Mouse (Mus musculus) kidney, adult 18-20 months (tissue): ENCODE data around the gene Pebp1.
"Not testable (repeated sequence)": the region's sequence is repeated elsewhere in the genome, so short reads cannot be mapped to it uniquely, and the experiment has no call there.

Source experiments
- DNase-seq: peaks from one replicate; pipeline ENCODE4 v3.0.0; 2021

Pebp1 gene

DNA sequence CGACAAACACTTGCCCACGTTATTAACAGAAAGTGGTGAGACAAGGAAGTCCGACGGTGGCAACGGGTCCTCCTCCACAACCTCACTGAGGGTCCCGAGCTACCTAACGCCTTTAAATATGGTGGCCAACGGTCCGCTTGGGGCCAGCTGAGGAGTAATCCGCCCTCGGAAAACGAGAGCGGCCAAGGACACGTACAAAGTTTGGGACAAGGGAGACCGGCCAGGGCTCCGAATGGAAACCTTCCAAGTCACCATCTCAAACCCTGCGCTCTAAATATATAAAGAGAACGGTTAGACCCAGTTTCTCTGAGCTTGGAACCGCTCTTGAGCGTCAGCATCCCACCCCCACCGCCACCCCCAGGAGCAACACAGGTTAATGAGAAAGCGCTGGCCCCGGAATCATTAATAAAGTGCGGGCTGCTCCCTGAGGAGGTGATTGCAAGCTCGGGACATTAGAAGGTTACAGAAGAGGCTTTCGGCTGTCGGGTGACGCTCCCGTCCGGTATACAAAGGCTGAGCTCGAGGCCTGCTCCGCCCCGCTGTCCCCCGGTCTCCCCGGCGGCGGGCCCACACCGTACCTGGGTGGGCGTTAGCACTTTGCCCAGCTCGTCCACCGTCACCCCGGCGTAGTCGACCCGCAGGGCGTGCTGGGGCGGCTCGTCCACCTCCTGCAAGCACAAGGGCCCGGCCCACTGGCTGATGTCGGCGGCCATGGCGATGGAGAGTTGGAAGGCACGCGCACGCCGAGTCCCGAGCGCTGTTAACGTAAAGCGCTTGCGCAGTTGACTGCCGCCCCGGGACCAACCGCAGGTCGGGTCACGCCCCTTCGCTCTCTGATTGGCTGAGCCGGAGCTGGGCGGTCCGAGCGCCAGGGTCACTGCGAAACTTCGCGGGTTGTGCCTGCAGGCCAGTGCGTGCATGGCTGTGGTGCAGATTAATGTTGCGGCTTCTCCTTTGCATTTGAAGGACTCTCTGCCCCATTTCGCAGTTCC is at the start of gene Pebp1:
Gene Pebp1 (minus strand): TSS at position 795 of the 992 bp plus-strand sequence.
- DNase-seq: peak; percentile 95

DNA sequence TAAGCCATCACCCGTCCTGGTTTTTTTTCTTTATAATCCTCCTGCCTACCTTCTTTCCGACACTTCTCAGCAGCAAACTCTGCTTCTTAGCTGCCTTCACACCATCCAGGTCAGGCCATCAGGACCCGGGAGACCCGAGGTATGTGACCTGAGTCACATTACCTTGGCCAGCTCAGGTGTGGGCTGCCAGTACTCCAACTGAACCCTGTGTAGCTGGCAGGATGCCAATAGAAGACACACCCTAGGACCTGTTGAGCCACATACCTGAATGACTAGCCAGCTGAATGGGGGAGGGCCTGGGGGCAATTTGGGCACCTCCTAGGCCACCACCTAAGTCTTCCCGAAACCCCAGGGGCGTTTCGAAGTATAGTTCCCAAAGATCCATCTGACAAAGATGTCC is 43.0 kb upstream of the Pebp1 start:
- DNase-seq: no peak

DNA sequence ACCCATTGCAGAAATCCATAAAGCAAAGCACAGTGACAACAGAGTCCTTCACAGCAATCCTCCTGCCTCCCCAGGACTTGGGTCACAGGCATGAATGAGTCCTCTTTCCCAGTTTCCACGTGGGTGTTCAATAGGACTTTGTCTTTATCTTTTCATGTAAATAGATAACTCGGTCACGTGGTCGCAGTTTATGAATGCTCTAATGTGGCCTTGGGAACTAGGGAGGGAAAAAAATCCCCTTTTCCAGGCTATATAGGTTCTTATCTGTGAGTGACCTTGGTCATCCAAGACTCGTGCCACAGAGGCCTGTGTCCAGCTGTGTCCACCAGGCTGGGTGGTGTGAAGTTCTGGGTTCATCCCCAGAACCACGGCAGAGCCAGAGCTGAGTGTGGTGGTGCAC is 39.0 kb upstream of the Pebp1 start:
- no peak for DNase-seq

DNA sequence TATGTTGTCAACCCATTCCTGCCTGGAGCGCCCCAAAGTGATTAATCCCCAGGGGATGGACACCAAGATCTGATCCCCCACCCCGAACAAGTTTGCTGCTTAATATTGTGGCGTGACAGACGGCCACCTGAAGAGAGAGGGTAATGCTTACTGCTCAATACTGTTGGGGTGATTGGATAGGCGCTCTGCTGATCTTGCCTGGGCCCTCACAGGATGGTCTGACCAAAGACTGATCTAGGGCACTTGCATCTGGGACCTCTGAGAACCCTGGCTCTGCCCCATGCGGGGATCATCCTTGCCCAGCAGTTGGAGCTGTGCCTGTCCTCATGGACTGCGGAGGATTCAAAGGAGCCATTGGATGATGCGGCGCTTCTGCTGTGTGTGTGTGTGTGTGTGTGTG is 36.3 kb upstream of the Pebp1 start:
- no peak for DNase-seq

DNA sequence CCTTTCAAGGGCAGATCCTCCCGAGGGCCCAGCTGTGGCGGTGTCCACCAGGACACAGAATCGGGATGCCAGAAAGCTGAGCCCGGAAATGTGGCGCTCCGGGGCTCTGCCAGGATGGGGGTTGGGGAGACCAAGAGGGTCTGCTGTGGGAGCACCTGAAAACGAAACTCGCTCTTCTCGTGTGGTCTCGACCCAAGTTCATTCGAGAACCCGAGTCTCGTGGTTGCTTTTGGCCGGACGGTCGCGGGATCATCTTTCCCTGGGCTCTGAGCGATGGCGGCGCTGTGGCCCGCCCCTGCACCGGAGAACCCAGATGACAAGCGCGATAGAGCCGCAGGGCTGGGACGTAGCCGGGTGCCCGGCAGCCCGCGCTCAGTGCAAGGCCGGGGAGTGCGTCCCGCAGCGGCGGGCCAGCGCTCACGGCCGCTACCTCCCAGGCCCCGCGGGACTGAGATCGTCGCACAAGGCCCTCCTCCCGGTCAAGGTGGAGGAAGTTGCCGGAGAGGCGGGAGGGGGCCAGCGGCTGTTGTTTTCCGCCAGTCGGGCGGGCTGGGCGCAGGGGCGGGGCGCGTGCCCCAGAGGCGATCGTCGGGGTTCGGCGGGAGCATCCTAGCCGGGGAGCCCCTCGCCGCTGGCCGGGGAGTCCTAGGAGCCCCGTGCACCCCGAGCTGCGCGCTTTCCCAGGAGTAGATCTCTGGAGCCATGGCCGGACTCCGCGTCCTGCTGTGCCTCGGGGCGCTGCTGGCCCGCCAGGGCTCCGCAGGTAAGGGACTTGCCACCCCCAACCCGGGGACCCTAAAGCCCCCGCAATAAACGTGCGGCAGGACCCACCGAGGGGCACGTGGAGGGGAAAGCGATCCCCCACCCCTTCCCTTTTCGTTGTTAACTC is 31.6 kb upstream of the Pebp1 start, which contains the start of gene Vsig10:
Gene Vsig10 (plus strand): TSS at position 343 of the 889 bp plus-strand sequence.
- DNase-seq: peak; percentile 81

DNA sequence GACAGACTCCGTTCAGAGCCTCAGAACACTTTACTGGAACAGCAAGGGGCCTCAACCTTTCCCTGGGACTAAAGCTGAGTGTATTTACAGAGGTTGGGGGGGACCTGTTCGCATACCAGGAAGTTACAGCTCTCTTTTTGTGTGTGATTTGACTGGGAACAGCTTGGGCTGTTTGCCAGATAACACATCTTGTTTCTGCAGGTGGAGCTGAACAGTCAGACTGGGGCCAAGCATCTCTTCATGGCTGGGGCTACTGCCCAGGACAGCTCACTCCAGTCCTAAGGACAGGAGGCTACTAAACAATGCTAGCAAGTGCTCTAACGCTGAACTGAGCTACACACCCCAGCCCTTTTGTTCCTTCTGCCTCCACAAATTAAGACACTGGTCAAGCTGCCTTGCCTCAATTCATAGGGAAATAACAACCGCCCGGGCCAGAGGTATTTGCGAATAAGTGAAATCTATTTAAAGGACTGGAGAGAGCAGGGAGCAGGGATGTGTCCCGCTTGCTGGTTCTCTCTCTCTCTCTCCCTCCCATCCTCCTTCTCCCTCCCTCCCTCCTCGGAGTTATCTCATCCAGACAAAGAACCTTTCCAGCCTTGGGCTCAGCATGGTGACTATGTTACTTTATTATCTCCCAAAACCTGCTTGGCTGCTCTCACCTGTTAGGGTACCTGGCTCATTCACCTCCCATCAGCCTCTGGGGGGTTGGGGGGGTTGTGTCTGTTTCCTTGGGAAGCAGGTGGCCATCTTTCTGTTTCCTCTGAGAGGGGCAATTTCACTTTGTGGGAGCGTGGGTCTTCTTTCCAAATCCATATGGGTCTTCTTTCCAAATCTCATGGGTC is 27.4 kb upstream of the Pebp1 start:
- no peak for DNase-seq

DNA sequence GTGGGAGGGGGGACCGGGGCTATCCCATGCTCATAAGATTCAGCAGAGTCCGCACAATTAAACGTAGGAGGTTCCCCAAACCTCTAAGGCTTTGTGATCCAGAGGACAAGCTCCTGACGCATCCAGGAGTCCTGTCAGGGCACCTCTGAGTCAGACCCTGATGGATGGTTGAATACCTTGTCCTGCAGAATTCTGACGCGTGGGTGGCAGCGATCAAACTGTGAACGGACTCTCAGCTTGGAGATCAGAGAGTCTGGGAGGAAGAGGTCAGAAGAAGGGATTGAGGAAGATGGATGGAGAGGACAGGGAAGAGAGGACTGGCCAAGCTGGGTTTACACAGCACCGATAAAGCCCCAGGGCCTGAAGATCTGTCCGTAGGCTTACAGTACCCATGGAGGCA is 26.5 kb upstream of the Pebp1 start:
- DNase-seq: no peak

DNA sequence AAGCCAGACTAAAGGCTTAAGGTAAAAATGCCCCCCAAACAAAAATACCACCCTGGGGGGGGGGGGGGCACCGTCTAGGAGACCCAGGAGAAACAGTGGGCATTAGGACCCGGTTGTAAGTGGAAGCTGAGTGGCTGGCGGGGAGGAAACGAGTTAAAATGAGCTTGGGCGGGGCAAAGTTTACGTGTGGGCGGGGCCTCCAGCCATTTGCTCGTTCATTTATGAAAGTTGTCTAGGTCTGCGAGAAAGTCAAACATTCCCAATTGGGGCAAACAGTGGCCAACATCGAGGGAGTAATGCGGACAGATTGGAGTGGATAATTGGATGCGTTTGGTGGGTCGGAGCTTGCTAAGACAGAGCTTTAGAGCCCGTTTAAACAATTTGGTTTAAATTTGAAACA is 26.0 kb upstream of the Pebp1 start:
- DNase-seq: peak; percentile 76

DNA sequence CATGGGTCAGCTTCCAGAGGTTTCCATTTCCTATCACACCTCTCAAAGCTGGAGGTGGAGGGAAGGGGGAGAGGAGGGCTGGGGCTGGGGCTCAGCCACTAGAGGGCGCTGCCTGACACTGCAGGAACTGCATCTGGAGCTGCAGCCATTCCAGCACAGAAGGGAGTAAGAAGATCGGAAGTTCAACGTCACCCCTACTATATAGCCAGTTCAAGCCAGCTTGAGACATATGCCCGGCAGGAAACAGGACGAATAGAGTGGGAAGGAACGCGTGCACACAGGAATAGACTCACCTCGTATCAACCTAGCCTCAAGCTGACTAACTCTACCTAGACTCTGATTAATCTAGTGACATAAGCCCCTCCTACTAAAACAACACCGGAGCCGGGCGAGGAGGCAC is 20.3 kb upstream of the Pebp1 start:
- DNase-seq: peak; percentile 82

DNA sequence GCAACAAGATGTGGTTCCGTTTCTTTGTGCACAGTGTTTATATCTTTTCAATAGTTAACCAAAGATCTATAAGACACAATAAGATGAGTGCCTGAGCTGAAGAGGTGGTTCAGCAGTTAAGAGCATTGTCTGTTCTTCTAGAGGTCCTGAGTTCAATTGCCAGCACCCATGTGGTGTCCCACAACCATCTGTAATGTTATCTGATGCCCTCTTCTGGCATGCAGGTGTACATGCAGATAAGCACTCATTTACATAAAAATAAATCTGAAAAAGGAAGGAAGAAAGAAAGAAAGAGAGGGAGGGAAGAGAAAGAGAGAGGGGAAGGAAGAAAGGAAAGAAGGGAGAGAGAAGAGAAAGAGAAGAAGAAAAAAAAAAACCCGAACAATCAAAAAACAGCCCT is 19.4 kb upstream of the Pebp1 start:
- DNase-seq: no peak

DNA sequence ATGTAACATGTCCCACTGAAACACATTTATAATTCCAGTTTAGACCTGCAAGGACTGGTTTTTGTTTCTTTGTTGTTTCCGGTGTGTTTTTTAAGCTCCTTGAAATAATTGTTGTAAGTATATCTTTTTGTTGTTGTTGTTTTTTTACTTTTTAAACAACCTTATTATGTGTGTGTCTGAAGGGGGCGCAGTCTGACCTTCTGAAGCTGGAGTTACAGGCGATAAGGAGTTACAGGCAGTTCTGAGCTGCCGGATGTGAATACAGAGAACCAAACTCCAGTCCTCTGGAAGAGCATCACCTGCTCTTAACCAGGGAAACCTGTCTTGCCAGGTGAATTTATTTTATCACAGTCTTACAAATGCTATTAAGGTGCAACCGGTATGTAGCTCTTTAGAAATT is 18.3 kb upstream of the Pebp1 start:
- no peak for DNase-seq

DNA sequence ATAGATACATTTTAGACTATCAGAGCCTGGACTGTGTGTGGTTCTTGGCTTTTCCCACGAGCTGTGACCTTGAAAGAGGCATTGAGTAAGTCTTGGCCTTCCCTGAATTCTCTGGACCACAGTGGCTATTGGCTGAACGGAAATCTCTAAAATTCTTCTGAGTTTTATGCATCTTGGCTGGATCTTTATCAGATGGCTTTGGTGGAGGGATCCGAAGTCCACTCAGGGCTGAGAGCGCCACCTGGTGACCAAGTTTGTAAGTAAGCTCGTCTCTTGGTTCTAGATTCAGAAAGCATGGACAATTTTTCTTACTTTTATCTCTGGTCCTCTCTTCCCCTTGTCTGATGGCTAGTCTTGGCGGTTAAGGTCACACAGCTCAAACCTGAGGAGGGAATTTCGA is 17.5 kb upstream of the Pebp1 start:
- DNase-seq: peak; percentile 86

DNA sequence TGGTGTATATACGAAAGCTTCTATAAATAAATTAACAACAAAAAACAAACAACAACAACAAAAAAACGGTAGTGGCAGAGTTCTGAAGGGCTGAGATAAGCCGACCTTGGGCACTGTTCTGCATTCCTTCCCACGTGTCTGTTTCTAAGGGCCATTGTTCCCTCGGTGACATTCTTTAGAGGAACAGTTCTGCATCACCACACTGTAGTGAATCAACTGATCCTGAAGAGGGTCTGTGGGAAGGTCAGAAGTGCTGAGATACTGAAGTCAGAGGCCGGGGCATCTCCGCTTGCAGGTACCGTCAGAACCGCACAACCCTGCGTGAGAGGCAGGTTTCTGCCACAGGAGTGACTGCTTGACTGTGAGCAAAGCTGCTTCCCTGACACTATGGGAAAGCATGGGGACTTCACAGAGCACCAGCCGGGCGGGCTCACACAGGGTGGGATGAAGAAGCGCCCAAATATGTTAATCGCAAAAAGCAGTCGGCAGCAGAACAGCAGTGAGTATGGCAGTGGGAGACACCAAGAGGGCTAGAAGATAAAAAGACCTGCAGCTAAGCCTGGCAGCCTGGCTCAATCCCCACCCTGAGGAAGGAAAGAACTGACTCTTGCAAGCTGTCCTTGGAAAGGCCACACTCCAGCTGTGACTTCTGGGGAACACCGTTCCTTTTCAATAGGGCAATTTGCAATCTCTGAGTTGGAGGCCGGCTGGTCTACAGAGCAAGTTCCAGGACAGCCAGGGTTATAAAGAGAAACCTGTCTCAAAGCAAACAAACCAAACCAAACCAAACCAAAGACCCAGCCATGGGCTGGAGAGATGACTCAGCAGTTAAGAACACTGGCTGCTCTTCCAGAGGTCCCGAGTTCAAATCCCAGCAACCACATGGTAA is 16.5 kb upstream of the Pebp1 start:
- no peak for DNase-seq

DNA sequence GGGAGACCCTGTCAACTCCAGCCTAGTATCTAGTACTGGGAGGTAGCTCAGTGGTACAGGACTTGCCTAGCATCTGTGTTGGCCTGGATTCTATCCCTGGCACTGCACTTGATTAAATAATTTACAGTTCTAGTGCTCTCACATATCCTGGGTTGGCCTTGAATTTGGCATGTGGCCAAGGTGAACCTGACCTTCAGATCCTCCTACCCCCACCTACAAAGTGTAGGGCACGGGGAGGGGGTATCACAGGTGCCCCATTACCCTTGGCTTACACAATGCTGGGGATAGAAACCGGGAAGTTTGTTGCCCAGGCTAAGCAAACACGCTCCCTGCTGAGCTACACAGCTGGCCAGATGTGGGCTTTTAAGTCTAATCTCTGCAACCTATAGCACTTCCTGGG is 15.5 kb upstream of the Pebp1 start:
- no peak for DNase-seq

DNA sequence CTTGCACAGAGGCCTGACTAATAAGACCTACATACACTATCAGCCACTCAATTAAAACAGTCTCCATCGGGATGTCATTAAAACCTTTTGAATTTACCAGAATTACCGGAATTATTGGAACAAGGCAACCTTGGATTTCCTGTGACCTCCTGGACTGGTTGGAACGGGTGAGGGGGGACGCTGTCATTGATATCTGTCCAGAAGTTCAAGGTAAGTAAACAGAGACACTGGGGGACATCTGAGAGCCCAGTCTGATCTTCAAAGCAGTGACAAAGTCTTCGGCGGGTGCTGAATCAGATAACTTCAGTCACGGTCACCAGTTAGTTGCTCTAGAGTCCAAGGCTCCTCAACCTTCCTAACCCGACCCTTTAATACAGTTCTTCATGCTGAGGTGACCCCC is 7.6 kb upstream of the Pebp1 start:
- no peak for DNase-seq

DNA sequence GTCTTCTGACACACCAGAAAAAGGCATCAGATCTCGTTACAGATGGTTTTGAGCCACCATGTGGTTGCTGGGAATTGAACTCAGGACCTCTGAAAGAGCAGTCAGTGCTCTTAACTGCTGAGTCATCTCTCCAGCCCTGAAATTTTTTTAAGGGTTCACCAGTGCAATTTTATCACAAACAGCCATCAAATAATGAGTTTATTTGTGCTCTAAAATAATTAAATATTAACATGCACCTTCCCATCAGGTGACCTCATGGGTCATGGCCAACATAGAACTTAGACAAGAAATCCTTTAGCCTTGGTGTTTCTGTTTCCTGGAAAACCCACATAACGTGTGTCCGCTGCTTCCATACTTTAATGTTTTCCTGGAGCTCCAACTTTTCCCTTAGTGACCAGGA is 6.4 kb upstream of the Pebp1 start:
- DNase-seq: not testable (repeated sequence)

DNA sequence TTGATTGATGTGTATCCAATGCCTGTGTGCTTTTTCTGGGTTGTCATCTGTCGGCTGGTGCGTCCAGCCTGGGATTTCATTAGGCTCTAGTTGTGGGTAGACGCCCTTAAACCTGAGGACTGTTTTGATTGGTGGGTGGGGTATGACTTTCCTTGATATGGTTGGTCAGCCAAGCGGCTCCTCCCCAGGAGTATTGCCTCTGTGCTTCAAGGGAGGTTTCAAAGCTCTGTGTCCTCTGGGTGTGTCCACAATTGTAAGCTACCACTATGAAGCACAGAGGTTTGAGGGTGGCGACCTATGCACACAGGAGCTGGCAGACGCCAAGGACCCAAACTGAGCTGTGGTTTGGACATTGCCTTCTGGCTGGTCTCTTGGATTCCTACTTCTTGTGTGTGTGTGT is 5.1 kb upstream of the Pebp1 start:
- no peak for DNase-seq

DNA sequence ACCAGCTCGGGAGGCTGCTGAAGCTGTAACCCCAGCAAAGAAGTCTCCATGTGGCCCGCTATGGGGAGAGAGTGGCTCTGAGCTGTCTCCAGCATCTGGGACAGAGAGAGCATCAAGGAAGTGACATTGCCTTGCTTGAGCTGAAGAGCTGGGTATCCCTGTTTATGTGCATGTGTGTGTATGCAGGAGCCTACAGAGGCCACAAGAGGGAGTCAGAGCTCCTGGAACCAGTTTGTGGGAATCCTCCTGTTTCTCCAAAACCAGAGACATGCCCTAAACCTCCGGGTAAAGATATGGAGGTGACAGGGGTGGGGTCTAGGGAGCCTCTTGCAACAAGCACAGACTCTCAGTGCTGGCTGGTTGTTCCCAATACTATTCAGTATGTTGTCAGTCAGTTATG is 3.9 kb upstream of the Pebp1 start:
- no peak for DNase-seq

DNA sequence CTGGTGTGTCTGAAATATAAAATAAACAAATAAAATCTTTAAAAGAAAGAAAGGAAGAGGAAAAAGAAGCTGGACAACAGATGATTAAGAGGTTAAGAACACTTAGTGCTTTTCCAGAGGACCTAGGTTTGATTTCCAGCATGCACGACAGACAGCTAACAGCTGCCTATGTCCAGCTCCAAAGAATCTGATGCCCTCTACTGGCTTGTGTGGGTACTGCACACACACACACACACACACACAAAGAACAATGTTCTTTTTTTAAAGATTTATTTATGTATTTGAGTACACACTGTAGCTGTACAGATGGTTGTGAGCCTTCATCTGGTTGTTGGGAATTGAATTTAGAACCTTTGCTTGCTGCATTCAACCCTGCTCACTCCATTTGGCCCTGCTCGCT is 2.7 kb upstream of the Pebp1 start:
- no peak for DNase-seq

DNA sequence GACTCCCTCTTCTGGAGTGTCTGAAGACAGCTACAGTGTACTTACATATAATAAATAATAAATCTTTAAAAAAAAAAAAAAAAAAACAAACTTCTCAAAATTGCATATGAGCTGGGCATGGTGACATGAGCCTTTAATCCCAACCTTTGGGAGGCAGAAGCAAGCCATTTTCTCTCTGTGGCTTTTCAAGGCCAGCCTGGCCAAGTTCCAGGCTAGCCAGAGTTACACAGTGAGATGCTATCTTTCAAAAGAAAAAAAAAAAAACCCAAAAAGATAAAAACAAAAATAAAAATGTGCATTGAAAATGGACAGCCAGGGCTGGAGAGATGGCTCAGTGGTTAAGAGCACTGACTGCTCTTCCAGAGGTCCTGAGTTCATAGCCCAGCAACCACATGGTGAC is 2.2 kb upstream of the Pebp1 start:
- DNase-seq: no peak

DNA sequence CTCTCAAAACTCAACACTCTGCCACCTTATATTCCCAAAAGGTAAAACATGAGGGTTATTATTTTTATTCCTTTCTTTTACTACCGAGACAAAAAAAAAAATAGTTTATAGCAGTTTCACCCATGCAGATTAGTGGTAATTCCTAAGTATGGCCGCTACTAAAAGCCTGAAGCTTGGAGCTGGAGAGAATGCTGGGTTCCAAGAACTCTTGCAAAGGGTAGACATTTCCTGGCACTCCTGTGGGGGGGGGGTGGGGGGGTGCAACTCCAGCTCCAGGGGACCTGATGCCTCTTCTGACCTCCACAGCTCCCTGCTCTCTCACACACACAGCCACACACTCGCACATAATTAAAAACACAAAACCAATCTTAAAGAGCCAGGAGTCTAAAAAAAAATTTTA is 1.1 kb downstream of the Pebp1 start:
- DNase-seq: no peak

DNA sequence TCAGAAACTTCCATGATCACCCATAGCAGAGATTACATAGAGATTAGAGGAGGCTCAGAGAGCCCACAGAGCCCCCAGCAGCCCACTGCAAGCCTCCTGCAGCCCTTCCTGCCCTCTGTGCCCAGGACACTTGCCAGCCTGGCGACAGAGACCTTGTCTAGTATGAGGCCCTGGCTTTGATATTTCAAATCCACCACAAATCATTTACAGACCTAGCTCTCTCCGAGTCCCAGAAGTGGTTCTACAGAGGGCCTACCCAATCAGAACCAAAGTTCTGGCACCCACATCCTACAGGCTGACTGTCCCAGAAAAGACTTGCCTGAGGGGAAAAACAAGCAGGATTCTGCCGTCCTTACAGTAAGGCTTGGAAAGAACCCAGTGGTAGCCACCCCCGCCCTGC is 2.2 kb downstream of the Pebp1 start:
- DNase-seq: peak; percentile 34
